Comparison of ENCODE assay signal across 41 mouse cellular contexts in genomic region chr17:34884704-34885103, GRCm38 (mm10). TPM values are rescaled to one million over a fixed set of nuclear protein-coding genes. Genes with fewer than 3 reads are reported as not detected.
"Had no signal": no experiment of that assay in that cellular context is flagged by ENCODE, and none has a peak within 500 bp of the region (broad histone marks: within the 10 kb centered on the region; RNA-seq: fewer than 3 reads in every experiment).

No protein-coding gene starts in this region.

- H3K9me3 ChIP-seq: heart, embryonic 10.5 days; heart, embryonic 12.5 days; hindbrain, embryonic 10.5 days; hindbrain, embryonic 12.5 days; intestine, embryonic 15.5 days; limb, embryonic 13.5 days; limb, embryonic 15.5 days had no signal

- H3K36me3 ChIP-seq: heart, embryonic 10.5 days; heart, embryonic 12.5 days; hindbrain, embryonic 10.5 days; hindbrain, embryonic 12.5 days; intestine, embryonic 15.5 days; limb, embryonic 13.5 days; limb, embryonic 15.5 days had no signal

- H3K4me1 ChIP-seq: hindbrain, embryonic 12.5 days; limb, embryonic 13.5 days had no signal

- H3K9ac ChIP-seq: hindbrain, embryonic 12.5 days; hindbrain, embryonic 14.5 days; intestine, embryonic 15.5 days; limb, embryonic 13.5 days; limb, embryonic 15.5 days had no signal

- H3K27me3 ChIP-seq: intestine, embryonic 15.5 days had no signal

- H3K4me2 ChIP-seq: heart, embryonic 12.5 days; hindbrain, embryonic 12.5 days; hindbrain, embryonic 14.5 days; intestine, embryonic 15.5 days; limb, embryonic 13.5 days; limb, embryonic 15.5 days had no signal

- H3K27ac ChIP-seq: gastrocnemius, adult 2 months; hindbrain, embryonic 10.5 days; hindbrain, embryonic 12.5 days; hindbrain, embryonic 14.5 days; intestine, embryonic 15.5 days; limb, embryonic 13.5 days; limb, embryonic 15.5 days had no signal

- DNase-seq: gastrocnemius, adult 2 months; gastrocnemius, postnatal 10 days; gastrocnemius, postnatal 25 days; heart, adult 18-20 months; heart, postnatal 10 days; heart, postnatal 4 days; kidney, adult 18-20 months; kidney, adult 8-10 months; kidney, postnatal 10 days; kidney, postnatal 25 days; layer of hippocampus, adult 9-11 months; layer of hippocampus, postnatal 36 days; left cerebral cortex, postnatal 4 days had no signal

- ATAC-seq: hindbrain, embryonic 16.5 days; inflammation-experienced regulatory T-cells, adult 6 months; intestine, embryonic 15.5 days; intestine, postnatal 0 days had no signal

- H3K4me3 ChIP-seq: gastrocnemius, adult 2 months; heart, embryonic 10.5 days; heart, embryonic 12.5 days; hindbrain, embryonic 10.5 days; hindbrain, embryonic 12.5 days; intestine, embryonic 15.5 days; limb, embryonic 13.5 days; limb, embryonic 15.5 days had no signal

RNA-seq across cellular contexts. Expression of gene Gm20547, which starts 2.9 kb away (rescaled TPM):
- total RNA-seq: gastrocnemius, adult 2 months; gastrocnemius, postnatal 10 days; gastrocnemius, postnatal 25 days; gastrocnemius, postnatal 4 days; granulocyte monocyte progenitor cell, adult 5-6 weeks; heart, adult 18-20 months; heart, adult 8-10 months; heart, postnatal 10 days; heart, postnatal 4 days; layer of hippocampus, adult 8-10 months; layer of hippocampus, postnatal 14 days; layer of hippocampus, postnatal 36 days; left cerebral cortex, adult 18-20 months; left cerebral cortex, adult 8-10 months; left cerebral cortex, postnatal 10 days; left cerebral cortex, postnatal 25 days; left cerebral cortex, postnatal 4 days had no signal
- polyA plus RNA-seq: frontal cortex, adult 2 months; heart, embryonic 10.5 days; heart, embryonic 12.5 days; heart, embryonic 14.5 days; heart, embryonic 16.5 days; hindbrain, embryonic 10.5 days; hindbrain, embryonic 14.5 days; hindbrain, embryonic 16.5 days; intestine, embryonic 15.5 days; intestine, postnatal 0 days; kidney, embryonic 14.5 days; kidney, embryonic 16.5 days; large intestine, adult 2 months; limb, embryonic 11.5 days; limb, embryonic 13.5 days; limb, embryonic 15.5 days had no signal

RNA-seq across cellular contexts. Expression of gene Zbtb12, which starts 5.4 kb away (rescaled TPM):
- polyA plus RNA-seq: inflammation-experienced regulatory T-cells, adult 6 months had no signal

RNA-seq across cellular contexts. Expression of gene Cfb, which starts 22.4 kb away (rescaled TPM):
- total RNA-seq: granulocyte monocyte progenitor cell, adult 5-6 weeks; layer of hippocampus, adult 18-20 months had no signal
